Mouse (Mus musculus): ENCODE data around the gene Nrxn3. TPM values are rescaled to one million over a fixed set of nuclear protein-coding genes. Genes with fewer than 3 reads are reported as not detected.

Nrxn3 gene
- polyA plus RNA-seq, 1 experiment from 2014 or later = 1.4 TPM

GRCm38 (mm10) chr12:89699469-89699868 is 976.8 kb downstream of the Nrxn3 start:
- ATAC-seq = no peak
- Histone ChIP-seq H3K36me3 (ENCODE audit: control insufficient read depth, insufficient read depth, low read length) (no peaks in the 10 kb centered on the region), H3K4me2 (ENCODE audit: low read depth, low read length) (no peak overlapping the region), H3K9me3 (ENCODE audit: control insufficient read depth, low read length) (no peaks in the 10 kb centered on the region), H3K4me3 (ENCODE audit: low read length) (no peak overlapping the region), H3K27ac (ENCODE audit: low read length) (no peak overlapping the region), H3K27me3 (replicated peaks; ENCODE audit: control insufficient read depth, insufficient read depth, low read length) (no peaks in the 10 kb centered on the region), H3K9ac (ENCODE audit: low read depth, low read length) (no peak overlapping the region), H3K4me1 (ENCODE audit: control insufficient read depth, insufficient read depth, low read length) (no peaks in the 10 kb centered on the region)
- WGBS = 14% methylated on average over 4 of the region's 4 CpGs

- no peaks in the 10 kb centered on the region for H3K36me3 ChIP-seq (ENCODE audit: control insufficient read depth, insufficient read depth, low read length)
- no peak for ATAC-seq
- WGBS = 48% methylated on average over 3 of the region's 3 CpGs
- no peaks in the 10 kb centered on the region for H3K27me3 ChIP-seq (replicated peaks; ENCODE audit: control insufficient read depth, insufficient read depth, low read length)
- H3K9ac ChIP-seq (ENCODE audit: low read depth, low read length) = no peak overlapping the region
- no peak overlapping the region for H3K4me2 ChIP-seq (ENCODE audit: low read depth, low read length)
- H3K4me3 ChIP-seq (ENCODE audit: low read length) = no peak overlapping the region
- H3K27ac ChIP-seq (ENCODE audit: low read length) = no peak overlapping the region
- H3K4me1 ChIP-seq (ENCODE audit: control insufficient read depth, insufficient read depth, low read length) = no peaks in the 10 kb centered on the region
- H3K9me3 ChIP-seq (ENCODE audit: control insufficient read depth, low read length) = no peaks in the 10 kb centered on the region
Observed at GRCm38 (mm10) chr12:89700937-89701458, 978.3 kb downstream of the Nrxn3 start.

GRCm38 (mm10) chr12:89702931-89703330 is 980.3 kb downstream of the Nrxn3 start:
- Histone ChIP-seq H3K9me3 (ENCODE audit: control insufficient read depth, low read length) (no peaks in the 10 kb centered on the region), H3K27ac (ENCODE audit: low read length) (no peak overlapping the region), H3K4me1 (ENCODE audit: control insufficient read depth, insufficient read depth, low read length) (no peaks in the 10 kb centered on the region), H3K9ac (ENCODE audit: low read depth, low read length) (no peak overlapping the region), H3K27me3 (replicated peaks; ENCODE audit: control insufficient read depth, insufficient read depth, low read length) (no peaks in the 10 kb centered on the region), H3K4me2 (ENCODE audit: low read depth, low read length) (no peak overlapping the region), H3K4me3 (ENCODE audit: low read length) (no peak overlapping the region), H3K36me3 (ENCODE audit: control insufficient read depth, insufficient read depth, low read length) (no peaks in the 10 kb centered on the region)
- ATAC-seq = no peak
- WGBS = 78% methylated on average over 1 of the region's 1 CpGs

- no peak overlapping the region for H3K27ac ChIP-seq (ENCODE audit: low read length)
- no peak overlapping the region for H3K4me3 ChIP-seq (ENCODE audit: low read length)
- no peak for ATAC-seq
- no peaks in the 10 kb centered on the region for H3K4me1 ChIP-seq (ENCODE audit: control insufficient read depth, insufficient read depth, low read length)
- H3K9ac ChIP-seq (ENCODE audit: low read depth, low read length) = no peak overlapping the region
- no peak overlapping the region for H3K4me2 ChIP-seq (ENCODE audit: low read depth, low read length)
- no peaks in the 10 kb centered on the region for H3K9me3 ChIP-seq (ENCODE audit: control insufficient read depth, low read length)
- no peaks in the 10 kb centered on the region for H3K27me3 ChIP-seq (replicated peaks; ENCODE audit: control insufficient read depth, insufficient read depth, low read length)
- WGBS = 75% methylated on average over 4 of the region's 4 CpGs
- no peaks in the 10 kb centered on the region for H3K36me3 ChIP-seq (ENCODE audit: control insufficient read depth, insufficient read depth, low read length)
Observed at GRCm38 (mm10) chr12:89707913-89708312, 985.2 kb downstream of the Nrxn3 start.

- H3K27me3 ChIP-seq (replicated peaks; ENCODE audit: control insufficient read depth, insufficient read depth, low read length) = no peaks in the 10 kb centered on the region
- no peak overlapping the region for H3K4me2 ChIP-seq (ENCODE audit: low read depth, low read length)
- no peak overlapping the region for H3K9ac ChIP-seq (ENCODE audit: low read depth, low read length)
- ATAC-seq = no peak
- H3K27ac ChIP-seq (ENCODE audit: low read length) = no peak overlapping the region
- H3K4me3 ChIP-seq (ENCODE audit: low read length) = no peak overlapping the region
- 85% methylated on average over 5 of the region's 5 CpGs for WGBS
- no peaks in the 10 kb centered on the region for H3K9me3 ChIP-seq (ENCODE audit: control insufficient read depth, low read length)
- no peaks in the 10 kb centered on the region for H3K36me3 ChIP-seq (ENCODE audit: control insufficient read depth, insufficient read depth, low read length)
- no peaks in the 10 kb centered on the region for H3K4me1 ChIP-seq (ENCODE audit: control insufficient read depth, insufficient read depth, low read length)
Observed at GRCm38 (mm10) chr12:89710459-89710858, 987.8 kb downstream of the Nrxn3 start.

- ATAC-seq = no peak
- Histone ChIP-seq H3K27me3 (replicated peaks; ENCODE audit: control insufficient read depth, insufficient read depth, low read length) (no peaks in the 10 kb centered on the region), H3K27ac (ENCODE audit: low read length) (no peak overlapping the region), H3K9ac (ENCODE audit: low read depth, low read length) (no peak overlapping the region), H3K4me1 (ENCODE audit: control insufficient read depth, insufficient read depth, low read length) (no peaks in the 10 kb centered on the region), H3K9me3 (ENCODE audit: control insufficient read depth, low read length) (no peaks in the 10 kb centered on the region), H3K4me2 (ENCODE audit: low read depth, low read length) (no peak overlapping the region), H3K4me3 (ENCODE audit: low read length) (no peak overlapping the region), H3K36me3 (ENCODE audit: control insufficient read depth, insufficient read depth, low read length) (no peaks in the 10 kb centered on the region)
- WGBS = 79% methylated on average over 1 of the region's 1 CpGs
Observed at GRCm38 (mm10) chr12:89711791-89712190, 989.1 kb downstream of the Nrxn3 start.

- H3K4me1 ChIP-seq (ENCODE audit: control insufficient read depth, insufficient read depth, low read length) = no peaks in the 10 kb centered on the region
- H3K36me3 ChIP-seq (ENCODE audit: control insufficient read depth, insufficient read depth, low read length) = no peaks in the 10 kb centered on the region
- no peak overlapping the region for H3K4me3 ChIP-seq (ENCODE audit: low read length)
- no peak overlapping the region for H3K27ac ChIP-seq (ENCODE audit: low read length)
- ATAC-seq = no peak
- no peaks in the 10 kb centered on the region for H3K27me3 ChIP-seq (replicated peaks; ENCODE audit: control insufficient read depth, insufficient read depth, low read length)
- H3K9me3 ChIP-seq (ENCODE audit: control insufficient read depth, low read length) = no peaks in the 10 kb centered on the region
- 47% methylated on average over 8 of the region's 8 CpGs for WGBS
- H3K4me2 ChIP-seq (ENCODE audit: low read depth, low read length) = no peak overlapping the region
- H3K9ac ChIP-seq (ENCODE audit: low read depth, low read length) = no peak overlapping the region
Observed at GRCm38 (mm10) chr12:89719194-89720080, 996.8 kb downstream of the Nrxn3 start.

GRCm38 (mm10) chr12:89720945-89721344 is 998.3 kb downstream of the Nrxn3 start:
- no peak overlapping the region for H3K27ac ChIP-seq (ENCODE audit: low read length)
- WGBS = 49% methylated on average over 3 of the region's 3 CpGs

GRCm38 (mm10) chr12:89722462-89722861 is 999.8 kb downstream of the Nrxn3 start:
- WGBS = 89% methylated on average over 14 of the region's 14 CpGs
- no peak overlapping the region for H3K4me3 ChIP-seq (ENCODE audit: low read length)
- H3K9ac ChIP-seq (ENCODE audit: low read depth, low read length) = no peak overlapping the region
- H3K27ac ChIP-seq (ENCODE audit: low read length) = no peak overlapping the region
- no peak overlapping the region for H3K4me2 ChIP-seq (ENCODE audit: low read depth, low read length)
- H3K27me3 ChIP-seq (replicated peaks; ENCODE audit: control insufficient read depth, insufficient read depth, low read length) = no peaks in the 10 kb centered on the region
- ATAC-seq = no peak
- H3K9me3 ChIP-seq (ENCODE audit: control insufficient read depth, low read length) = no peaks in the 10 kb centered on the region
- H3K4me1 ChIP-seq (ENCODE audit: control insufficient read depth, insufficient read depth, low read length) = no peaks in the 10 kb centered on the region
- no peaks in the 10 kb centered on the region for H3K36me3 ChIP-seq (ENCODE audit: control insufficient read depth, insufficient read depth, low read length)

More at GRCm38 (mm10) chr12:89720945-89721344, 998.3 kb downstream of the Nrxn3 start:
- Histone ChIP-seq H3K27me3 (replicated peaks; ENCODE audit: control insufficient read depth, insufficient read depth, low read length) (no peaks in the 10 kb centered on the region), H3K4me1 (ENCODE audit: control insufficient read depth, insufficient read depth, low read length) (no peaks in the 10 kb centered on the region), H3K4me2 (ENCODE audit: low read depth, low read length) (no peak overlapping the region), H3K9me3 (ENCODE audit: control insufficient read depth, low read length) (no peaks in the 10 kb centered on the region), H3K4me3 (ENCODE audit: low read length) (no peak overlapping the region), H3K9ac (ENCODE audit: low read depth, low read length) (no peak overlapping the region), H3K36me3 (ENCODE audit: control insufficient read depth, insufficient read depth, low read length) (no peaks in the 10 kb centered on the region)
- no peak for ATAC-seq
